Mouse (Mus musculus) forebrain, postnatal 0 days (tissue): ENCODE data around the gene Crtac1. TPM values are rescaled to one million over a fixed set of nuclear protein-coding genes. Genes with fewer than 3 reads are reported as not detected.

Experiments used
- ATAC-seq: fragments of 200-750 bp; cut with Nextera tagmentation; 2 replicates; pipeline ENCODE4 v1.8.0; 2017; ENCODE audit warnings: mild to moderate bottlenecking, moderate library complexity
- DNase-seq: peaks from one replicate; pipeline ENCODE4 v3.0.0-alpha.2; 2015
- H3K27ac ChIP-seq: fragments of 300-500 bp; sonication (generic); 2 replicates; pipeline ENCODE4 v1.5.1; 2014; ENCODE audit warnings: low read depth, mild to moderate bottlenecking, antibody characterized with exemption, low read length, moderate library complexity, mixed read lengths
- H3K27me3 ChIP-seq: fragments of 300-500 bp; sonication (generic); 2 replicates; pipeline ENCODE4 v1.6.1; 2014; ENCODE audit warnings: mild to moderate bottlenecking, low read length, mixed read lengths; ENCODE audit not compliant: insufficient read depth
- H3K36me3 ChIP-seq: fragments of 300-500 bp; sonication (generic); 2 replicates; pipeline ENCODE4 v1.6.1; 2014; ENCODE audit warnings: mild to moderate bottlenecking, moderate library complexity; ENCODE audit not compliant: insufficient read depth
- H3K4me1 ChIP-seq: fragments of 300-500 bp; sonication (generic); 2 replicates; pipeline ENCODE4 v1.6.1; 2014; ENCODE audit warnings: antibody characterized with exemption; ENCODE audit not compliant: insufficient read depth
- H3K4me2 ChIP-seq: fragments of 300-500 bp; sonication (generic); 2 replicates; pipeline ENCODE4 v1.6.1; 2014; ENCODE audit warnings: low read depth, mild to moderate bottlenecking, moderate library complexity
- H3K4me3 ChIP-seq: fragments of 300-500 bp; sonication (generic); 2 replicates; pipeline ENCODE4 v1.5.1; 2014; ENCODE audit warnings: low read depth, low read length, mixed read lengths
- H3K9ac ChIP-seq: fragments of 300-500 bp; sonication (generic); 2 replicates; pipeline ENCODE4 v1.6.1; 2014; ENCODE audit warnings: mild to moderate bottlenecking
- H3K9me3 ChIP-seq: fragments of 300-500 bp; sonication (generic); 2 replicates; pipeline ENCODE4 v1.6.1; 2016; ENCODE audit warnings: low read length
- CTCF ChIP-seq: sonication (generic); IDR thresholded peaks from 2 replicates; pipeline ENCODE4 v1.5.1; 2016; ENCODE audit warnings: antibody characterized with exemption, control low read depth, low read depth
- WGBS: fragments of 180-500 bp; shearing (Covaris S2); extraction: QIAGEN DNeasy Blood & Tissue Kit; methylation state at CpG from one replicate; pipeline ENCODE4 v1.1.7; 2014; 5-methylcytosine and 5-hydroxymethylcytosine counted together
- polyA plus RNA-seq: library from polyadenylated mRNA; unstranded; fragments of >200 nt; fragmentation: Nextera tagmentation; extraction: Ambion mirVana; gene quantifications from 2 replicates; pipeline ENCODE4 v1.2.1, GENCODE M21; 2015
- total RNA-seq: library from RNA; depleted of rRNA; stranded (reverse); fragments of >200 nt; gene quantifications from 2 replicates; pipeline ENCODE4 v1.2.3, GENCODE M21; 2014

The Crtac1 gene
- total and polyA plus RNA-seq, 2 experiments from 2014 or later, result 16.6 to 49.9 TPM

DNA sequence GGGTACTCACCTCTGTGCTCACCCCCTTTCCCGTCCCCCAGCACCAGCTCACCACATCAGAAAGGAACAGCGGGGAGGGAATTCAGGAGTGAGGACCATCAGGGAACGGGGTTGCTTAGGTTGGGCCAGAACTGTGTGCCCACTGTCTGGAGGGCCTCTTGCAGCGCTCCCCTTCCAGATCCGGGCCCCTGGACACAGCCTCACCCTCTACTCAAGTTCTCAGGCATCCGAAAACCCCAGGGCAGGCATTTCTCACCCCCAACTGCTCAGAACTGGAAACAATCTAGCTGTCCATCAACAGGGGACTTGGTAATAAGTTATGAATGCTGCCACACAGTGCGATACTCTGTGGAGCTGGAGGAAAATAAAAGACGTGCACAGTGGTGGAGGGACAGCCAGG is 139.5 kb downstream of the Crtac1 start:
- WGBS, result 26% methylated on average over 8 of the region's 8 CpGs
- Histone ChIP-seq H3K4me1 (peaks cover 7% of the 10 kb centered on the region; the same call in 1 of the 2 replicates), H3K27me3 (no peaks in the 10 kb centered on the region), H3K36me3 (no peaks in the 10 kb centered on the region), H3K4me2 (no peak overlapping the region), H3K9me3 (no peaks in the 10 kb centered on the region), H3K27ac (0 out of 2 replicates have a peak overlapping the region, but pooled peaks have one; percentile 52), H3K9ac (no peak overlapping the region), H3K4me3 (no peak overlapping the region)
- DNase-seq, result no peak
- ATAC-seq, result peak; percentile 44
- TF ChIP-seq CTCF, result no peak

- H3K27ac ChIP-seq, result peak overlapping the region; percentile 74
- ATAC-seq (peak; percentile 28), DNase-seq (peak; percentile 55)
- H3K4me3 ChIP-seq, result no peak overlapping the region
- no peak for TF ChIP-seq CTCF
- WGBS, result 23% methylated on average over 7 of the region's 7 CpGs
- no peaks in the 10 kb centered on the region for H3K36me3 ChIP-seq
- peaks cover 7% of the 10 kb centered on the region; the same call in 1 of the 2 replicates for H3K4me1 ChIP-seq
- H3K27me3 ChIP-seq, result no peaks in the 10 kb centered on the region
- no peak overlapping the region for H3K4me2 ChIP-seq
- H3K9me3 ChIP-seq, result no peaks in the 10 kb centered on the region
- H3K9ac ChIP-seq, result no peak overlapping the region
Observed at GRCm38 (mm10) chr19:42290954-42291661, 140.5 kb downstream of the Crtac1 start.

- WGBS, result 76% methylated on average over 4 of the region's 4 CpGs
- DNase-seq (no peak), ATAC-seq (no peak)
- Histone ChIP-seq H3K27ac (no peak overlapping the region), H3K4me2 (no peak overlapping the region), H3K9me3 (no peaks in the 10 kb centered on the region), H3K27me3 (no peaks in the 10 kb centered on the region), H3K9ac (no peak overlapping the region), H3K4me1 (peaks cover 5% of the 10 kb centered on the region; the same call in 1 of the 2 replicates), H3K4me3 (no peak overlapping the region), H3K36me3 (no peaks in the 10 kb centered on the region)
- TF ChIP-seq CTCF, result no peak
Observed at GRCm38 (mm10) chr19:42288361-42288760, 143.2 kb downstream of the Crtac1 start.

GRCm38 (mm10) chr19:42284178-42284577 is 147.4 kb downstream of the Crtac1 start:
- no peak overlapping the region for H3K4me2 ChIP-seq
- H3K27me3 ChIP-seq, result no peaks in the 10 kb centered on the region
- no peaks in the 10 kb centered on the region for H3K4me1 ChIP-seq
- DNase-seq (no peak), ATAC-seq (no peak)
- no peak overlapping the region for H3K27ac ChIP-seq
- H3K9me3 ChIP-seq, result no peaks in the 10 kb centered on the region
- 85% methylated on average over 8 of the region's 8 CpGs for whole genome bisulfite sequencing
- no peaks in the 10 kb centered on the region for H3K36me3 ChIP-seq
- no peak overlapping the region for H3K9ac ChIP-seq
- H3K4me3 ChIP-seq, result no peak overlapping the region
- no peak for TF ChIP-seq CTCF

DNA sequence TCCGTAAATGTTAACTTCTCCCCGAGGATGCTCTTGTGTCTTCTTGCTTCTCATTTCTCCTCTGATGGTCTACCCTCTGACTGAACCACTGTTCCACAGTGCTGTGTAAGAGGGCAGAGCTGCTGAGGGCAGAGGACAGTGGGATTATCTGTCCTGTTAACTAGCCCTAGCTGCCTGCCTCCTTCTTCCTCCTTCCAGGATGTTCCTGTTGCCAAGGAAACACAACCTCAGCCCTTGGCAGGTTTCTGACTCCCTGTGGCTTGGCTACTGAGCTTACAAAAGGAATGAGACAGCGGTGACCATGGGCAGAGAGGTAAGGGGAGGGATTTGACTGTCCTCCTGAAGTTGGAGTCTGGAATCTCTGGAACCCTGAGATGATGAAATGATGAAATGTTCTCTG is 152.0 kb downstream of the Crtac1 start:
- no peak for DNase-seq

GRCm38 (mm10) chr19:42278461-42278860 is 153.1 kb downstream of the Crtac1 start:
- ATAC-seq, result no peak

More for the DNA sequence above, 152.0 kb downstream of the Crtac1 start:
- Histone ChIP-seq H3K4me3 (no peak overlapping the region), H3K4me1 (no peaks in the 10 kb centered on the region), H3K27me3 (no peaks in the 10 kb centered on the region), H3K36me3 (no peaks in the 10 kb centered on the region), H3K9ac (no peak overlapping the region), H3K27ac (no peak overlapping the region), H3K9me3 (no peaks in the 10 kb centered on the region), H3K4me2 (no peak overlapping the region)
- ATAC-seq, result no peak
- TF ChIP-seq CTCF, result no peak
- WGBS, result 52% methylated on average over 3 of the region's 3 CpGs

GRCm38 (mm10) chr19:42277288-42277687 is 154.3 kb downstream of the Crtac1 start:
- Histone ChIP-seq H3K27me3 (no peaks in the 10 kb centered on the region), H3K36me3 (no peaks in the 10 kb centered on the region), H3K4me1 (no peaks in the 10 kb centered on the region), H3K27ac (no peak overlapping the region), H3K4me3 (no peak overlapping the region), H3K9ac (no peak overlapping the region), H3K9me3 (no peaks in the 10 kb centered on the region), H3K4me2 (no peak overlapping the region)
- 86% methylated on average over 6 of the region's 6 CpGs for WGBS
- DNase-seq (no peak), ATAC-seq (no peak)
- TF ChIP-seq CTCF, result no peak

More at GRCm38 (mm10) chr19:42278461-42278860, 153.1 kb downstream of the Crtac1 start:
- Histone ChIP-seq H3K4me3 (no peak overlapping the region), H3K27me3 (no peaks in the 10 kb centered on the region), H3K36me3 (no peaks in the 10 kb centered on the region), H3K4me1 (no peaks in the 10 kb centered on the region), H3K9ac (no peak overlapping the region), H3K27ac (no peak overlapping the region), H3K4me2 (no peak overlapping the region), H3K9me3 (no peaks in the 10 kb centered on the region)
- 81% methylated on average over 5 of the region's 5 CpGs for WGBS
- no peak for DNase-seq
- no peak for TF ChIP-seq CTCF
